Mouse (Mus musculus) spleen, adult 2 months (tissue): Measurements from ENCODE around the gene Cd274.

Experiments used
- CTCF ChIP-seq: fragments of 200-500 bp; IDR thresholded peaks from 2 replicates; pipeline ENCODE4 v1.5.1; 2011; ENCODE audit warnings: mild to moderate bottlenecking, inconsistent platforms; ENCODE audit not compliant: insufficient read depth, insufficient read length, insufficient replicate concordance; ENCODE audit errors: extremely low read depth
- POLR2A ChIP-seq: fragments of 200-500 bp; IDR thresholded peaks from 2 replicates; pipeline ENCODE4 v1.6.1; 2011; ENCODE audit warnings: low read depth, low read length, inconsistent platforms

- TF ChIP-seq CTCF (no peak), POLR2A (no peak)
Measured at GRCm38 (mm10) chr19:29383368-29383767, 16.1 kb downstream of the Cd274 start.
